Mouse (Mus musculus): ENCODE measurements around the gene Mctp1.

GRCm38 (mm10) chr13:77043375-77043774 lies 659.0 kb downstream of the Mctp1 start:
- TF ChIP-seq CTCF (IDR thresholded peaks at IDR 0.05; ENCODE audit: control insufficient read depth, insufficient read depth, insufficient replicate concordance, low read depth, low read length), result no peak
- no peak for TF ChIP-seq POLR2A (IDR thresholded peaks at IDR 0.05; ENCODE audit: control insufficient read depth, low read depth, low read length)
